Mouse (Mus musculus): ENCODE measurements at regions not wholly inside any gene's neighbourhood (a gene's known extent, or its start where the extent isn't known, plus 50 kb on each side); places are given as distances from the start of the nearest gene placed in this dataset.

DNA sequence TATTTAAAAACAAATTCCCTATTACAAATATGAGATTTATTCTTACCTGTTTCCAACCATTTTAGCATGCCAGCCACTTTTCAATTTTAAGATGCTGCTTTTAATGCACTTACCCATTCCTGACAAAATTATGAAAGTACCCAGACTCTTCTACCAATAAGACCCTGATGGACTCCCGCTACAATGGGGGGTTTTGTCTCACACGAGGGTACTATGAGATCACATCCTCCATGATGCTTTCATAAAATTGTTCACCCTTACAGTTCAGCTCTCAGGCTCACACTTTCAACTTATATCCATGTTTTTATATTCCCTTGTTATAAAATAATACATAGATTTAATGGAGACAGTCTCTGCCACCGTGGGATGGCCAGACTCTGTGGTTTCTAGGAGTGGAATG is 68.1 kb upstream of the Adamts18 start:
- in situ Hi-C loops (cut with MboI, MseI), result no loop called here

DNA sequence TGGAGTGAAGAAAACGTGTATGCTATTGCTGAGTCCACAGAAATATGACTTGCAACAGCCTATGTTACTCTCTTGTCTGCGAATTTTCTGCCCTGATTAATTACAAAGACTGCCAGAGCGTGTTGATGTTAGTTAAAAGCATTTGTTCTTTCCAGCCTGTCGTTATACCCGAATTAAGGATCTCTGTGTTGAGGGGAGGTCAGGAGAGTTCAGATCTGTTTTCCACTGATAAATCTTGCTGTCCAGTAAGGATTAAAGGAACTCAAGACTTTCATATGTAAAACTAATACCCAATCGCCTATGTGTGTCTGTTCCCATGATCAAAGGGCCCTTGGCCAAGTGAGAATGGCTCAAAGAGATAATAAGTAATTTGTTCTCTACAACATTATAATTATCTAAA is 68.7 kb upstream of the Adamts18 start:
- in situ Hi-C loops (cut with MboI, MseI), result no loop called here

DNA sequence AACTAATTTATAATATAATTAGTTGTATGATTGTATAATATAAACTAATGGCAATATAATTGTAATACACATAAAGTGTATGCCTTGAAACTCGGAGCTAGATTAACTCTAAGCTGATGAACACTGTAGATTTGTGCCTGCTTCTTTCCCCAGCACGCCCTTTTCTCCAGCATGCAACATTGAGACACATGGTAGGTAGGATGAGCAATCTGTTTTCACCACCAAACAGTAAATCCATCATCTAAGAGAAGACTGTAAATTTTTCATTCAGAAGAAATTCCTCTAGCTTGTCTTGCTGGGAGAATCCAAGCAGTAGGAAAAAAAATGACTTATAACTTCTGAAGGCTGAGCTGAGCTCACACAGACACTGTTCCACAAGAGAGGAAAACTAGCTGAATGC is 71.8 kb upstream of the Adamts18 start:
- in situ Hi-C loops (cut with MboI, MseI), result no loop called here

GRCm38 (mm10) chr8:113923381-113923780 is 74.8 kb upstream of the Adamts18 start:
- in situ Hi-C loops (cut with MboI, MseI), result no loop called here

- in situ Hi-C loops (cut with MboI, MseI), result no loop called here
These were observed 105.2 kb upstream of the Adamts18 start for GRCm38 (mm10) chr8:113953721-113954120.

- in situ Hi-C loops (cut with MboI, MseI), result no loop called here
These were observed 108.0 kb upstream of the Adamts18 start for GRCm38 (mm10) chr8:113956439-113957043.

DNA sequence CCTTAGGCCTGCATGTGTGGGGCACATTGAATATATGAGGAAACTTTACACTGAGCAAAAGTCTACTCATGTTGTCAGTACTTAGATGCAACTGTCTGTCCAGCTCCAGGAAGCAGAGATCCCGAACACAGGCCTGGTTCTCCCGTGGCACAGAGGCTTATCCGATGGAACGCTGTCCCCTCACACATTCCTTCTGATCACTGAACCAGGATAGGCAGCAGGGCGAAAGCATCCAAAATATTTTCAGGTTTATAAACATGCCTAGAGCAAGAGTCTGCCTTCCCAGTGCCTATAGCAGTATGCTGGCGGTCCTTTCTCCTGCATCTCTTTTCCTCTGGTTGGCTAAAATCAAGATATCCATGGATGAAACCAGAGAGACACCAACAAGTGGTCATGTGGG is 109.3 kb upstream of the Adamts18 start:
- in situ Hi-C loops (cut with MboI, MseI), result no loop called here

DNA sequence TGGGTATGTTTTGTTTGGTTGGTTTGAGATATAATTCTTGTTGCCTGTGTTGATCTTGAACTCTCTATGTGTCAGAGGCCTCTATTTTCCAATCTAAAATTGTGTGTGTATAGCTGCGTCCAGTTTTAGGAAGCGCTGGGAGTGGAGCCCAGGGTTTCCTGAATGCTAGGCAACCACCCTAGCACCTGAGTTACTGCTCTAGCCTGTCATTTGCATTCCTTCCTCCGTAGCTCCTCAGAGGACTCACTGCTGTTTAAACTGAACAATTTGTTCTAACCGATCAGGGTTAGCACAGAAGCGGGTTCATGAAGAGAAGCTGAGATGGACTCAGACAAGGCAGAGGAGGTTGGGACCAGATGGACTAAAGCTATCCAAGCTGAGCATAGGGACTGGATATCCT is 127.3 kb upstream of the Adamts18 start:
- in situ Hi-C loops (cut with MboI, MseI), result loop anchor here (25.0 kb wide), 1 partner anchor 1914 kb away; no protein-coding TSS in a partner anchor

DNA sequence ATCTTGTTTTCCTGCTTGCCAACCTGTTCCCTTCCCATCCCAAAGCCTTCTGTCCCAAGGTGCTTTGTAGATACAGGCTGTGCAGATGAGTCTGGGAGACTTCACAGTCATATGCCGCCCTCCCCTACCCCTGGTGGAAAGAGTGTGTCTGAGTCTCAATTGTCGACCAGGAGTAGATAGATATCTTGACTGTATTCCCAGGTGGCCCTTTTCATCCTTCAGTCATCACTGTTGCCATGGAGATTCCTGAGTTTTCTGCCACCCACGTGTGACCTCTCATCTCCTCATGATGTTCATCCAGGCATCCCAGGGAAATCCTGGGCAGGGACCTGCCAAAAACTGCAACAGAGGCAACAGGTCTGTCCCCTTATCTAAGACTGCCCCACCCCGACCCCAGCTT is 128.1 kb upstream of the Adamts18 start:
- in situ Hi-C loops (cut with MboI, MseI), result loop anchor here (25.0 kb wide), 1 partner anchor 1914 kb away; no protein-coding TSS in a partner anchor

DNA sequence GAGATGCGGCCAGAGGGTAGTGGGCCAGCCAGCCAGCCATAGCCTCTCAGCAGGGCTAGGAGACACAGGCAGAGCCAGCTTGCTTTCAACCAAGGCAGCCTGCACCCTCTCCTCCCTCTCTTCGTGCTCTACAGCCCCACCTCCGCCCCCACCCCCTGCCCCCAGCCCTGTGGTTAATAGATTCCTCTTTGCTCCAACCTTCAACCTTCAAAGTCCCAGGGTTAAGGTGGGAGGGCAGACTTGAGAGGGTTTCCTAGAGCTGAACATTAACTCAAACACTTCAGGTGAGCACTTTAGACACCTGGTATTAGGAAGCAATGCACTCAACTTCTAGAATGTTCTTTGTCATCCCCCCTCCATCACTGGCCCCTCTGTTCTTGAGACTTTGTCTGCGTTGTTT is 128.5 kb upstream of the Adamts18 start:
- in situ Hi-C loops (cut with MboI, MseI), result loop anchor here (25.0 kb wide), 1 partner anchor 1915 kb away; no protein-coding TSS in a partner anchor

GRCm38 (mm10) chr8:113978946-113979345 is 130.4 kb upstream of the Adamts18 start:
- in situ Hi-C loops (cut with MboI, MseI), result loop anchor here (25.0 kb wide), 1 partner anchor 1917 kb away; no protein-coding TSS in a partner anchor

GRCm38 (mm10) chr8:113979837-113980236 is 131.3 kb upstream of the Adamts18 start:
- in situ Hi-C loops (cut with MboI, MseI), result loop anchor here (5.0 to 25.0 kb wide), 2 partner anchors 313 to 1918 kb away; no protein-coding TSS in a partner anchor

DNA sequence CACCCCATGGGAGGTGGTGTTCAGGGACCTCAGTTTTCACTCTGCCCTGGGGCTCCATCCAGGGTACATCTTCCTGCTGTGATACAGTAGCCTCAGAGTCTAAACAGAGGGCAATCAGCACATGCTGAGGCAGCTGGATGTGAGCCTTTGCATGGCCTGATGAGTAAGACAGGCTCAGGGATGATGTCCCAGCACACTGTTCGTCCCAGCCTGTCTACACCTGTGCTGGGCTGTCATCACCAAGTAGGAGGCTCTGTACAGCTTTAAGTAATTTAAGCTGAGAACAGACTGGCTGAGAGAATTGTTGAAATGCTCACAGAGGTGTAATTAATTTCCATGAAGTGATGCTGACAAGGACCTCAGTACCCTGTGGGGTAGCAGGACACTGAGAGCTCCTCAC is 132.8 kb upstream of the Adamts18 start:
- in situ Hi-C loops (cut with MboI, MseI), result loop anchor here (5.0 to 25.0 kb wide), 2 partner anchors 314 to 1919 kb away; no protein-coding TSS in a partner anchor

- in situ Hi-C loops (cut with MboI, MseI), result loop anchor here (5.0 to 25.0 kb wide), 2 partner anchors 318 to 1923 kb away; no protein-coding TSS in a partner anchor
These were observed 136.3 kb upstream of the Adamts18 start for GRCm38 (mm10) chr8:113984845-113985244.

DNA sequence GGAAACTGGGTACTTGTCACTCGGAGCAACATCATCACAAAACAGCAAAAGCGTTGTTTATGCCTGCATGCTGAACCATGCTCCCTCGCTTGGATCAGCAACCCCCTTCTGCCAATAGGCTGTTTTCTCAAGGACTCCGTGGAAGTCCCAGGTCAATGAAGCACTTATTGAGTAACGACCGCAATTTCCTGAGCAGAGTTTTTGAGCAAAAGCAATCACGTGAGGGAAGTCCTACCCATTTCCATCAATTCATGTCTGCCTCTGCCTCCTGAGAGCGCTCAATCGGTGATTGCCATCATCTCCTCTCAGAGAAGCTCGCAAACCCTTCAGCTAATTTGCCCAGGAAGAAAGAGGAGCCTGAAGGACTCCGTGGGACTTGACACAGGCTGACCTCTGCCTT is 136.9 kb upstream of the Adamts18 start:
- in situ Hi-C loops (cut with MboI, MseI), result loop anchor here (25.0 kb wide), 1 partner anchor 1923 kb away; no protein-coding TSS in a partner anchor

DNA sequence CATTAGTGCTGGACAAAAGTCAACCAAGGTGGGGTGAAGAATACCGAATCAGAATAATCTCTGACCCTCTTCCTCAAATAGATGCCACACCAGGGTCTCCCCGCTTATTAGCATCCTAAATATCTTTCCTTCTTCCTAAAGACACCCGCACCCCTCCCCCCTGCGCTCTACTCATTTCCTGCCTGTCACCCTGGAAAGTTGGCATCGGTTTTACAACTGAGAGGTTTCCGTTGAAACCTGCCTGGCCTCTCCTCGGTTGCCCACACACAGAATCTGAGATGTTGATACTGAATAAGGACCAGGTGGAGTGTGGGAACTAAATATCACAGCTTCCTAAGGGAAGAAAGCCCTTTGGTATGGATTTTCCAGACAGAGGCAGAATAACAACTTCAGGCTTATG is 137.4 kb upstream of the Adamts18 start:
- in situ Hi-C loops (cut with MboI, MseI), result loop anchor here (25.0 kb wide), 1 partner anchor 1924 kb away; no protein-coding TSS in a partner anchor

GRCm38 (mm10) chr8:113990718-113991117 is 142.2 kb upstream of the Adamts18 start:
- in situ Hi-C loops (cut with MboI, MseI), result loop anchor here (25.0 kb wide), 1 partner anchor 1928 kb away; no protein-coding TSS in a partner anchor

- in situ Hi-C loops (cut with MboI, MseI), result loop anchor here (25.0 kb wide), 1 partner anchor 1937 kb away; no protein-coding TSS in a partner anchor
These were observed 134.5 kb upstream of the Nudt7 start for GRCm38 (mm10) chr8:113998881-113999280.

- in situ Hi-C loops (cut with MboI, MseI), result loop anchor here (10.0 kb wide), 1 partner anchor 1477 kb away; no protein-coding TSS in a partner anchor
These were observed 131.7 kb upstream of the Nudt7 start for GRCm38 (mm10) chr8:114001674-114002073.

DNA sequence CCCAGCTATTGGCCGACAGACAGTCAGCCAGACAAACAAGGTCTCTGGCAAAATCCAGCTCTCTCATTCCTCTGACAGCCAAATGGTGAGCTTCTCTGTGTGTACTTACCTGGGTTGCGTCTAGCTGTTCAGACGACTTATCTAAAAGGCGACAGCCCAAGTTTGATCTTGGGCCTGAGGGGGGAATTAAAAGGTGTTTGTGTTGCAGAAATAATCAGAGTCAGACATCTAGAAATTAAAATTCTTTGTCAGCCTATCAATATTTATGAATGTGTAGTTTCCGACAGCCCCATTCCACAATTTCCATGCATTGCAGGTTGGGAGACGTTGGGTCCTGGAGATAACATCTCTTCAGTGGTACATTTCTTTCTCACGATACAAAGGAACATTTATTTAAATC is 128.9 kb upstream of the Nudt7 start:
- in situ Hi-C loops (cut with MboI, MseI), result loop anchor here (10.0 kb wide), 1 partner anchor 1480 kb away; no protein-coding TSS in a partner anchor

DNA sequence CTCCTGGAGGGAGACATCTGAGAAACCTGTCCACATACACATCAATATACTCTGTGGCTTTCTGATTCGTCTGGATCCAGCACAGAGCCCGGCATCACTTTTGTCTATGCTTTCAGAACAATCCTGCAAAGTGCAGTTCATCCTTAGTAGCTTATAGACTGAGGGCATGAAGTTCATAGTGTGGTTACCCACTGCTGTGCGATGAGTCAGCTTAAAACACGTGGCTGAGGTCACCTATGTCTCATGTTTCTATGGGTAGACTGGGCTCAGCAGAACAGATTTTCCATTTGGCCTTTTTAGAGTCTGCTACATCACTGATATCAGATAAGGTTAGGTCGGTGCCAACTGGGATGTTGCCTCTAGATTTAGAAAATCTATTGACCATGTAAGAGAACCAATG is 126.8 kb upstream of the Nudt7 start:
- in situ Hi-C loops (cut with MboI, MseI), result loop anchor here (10.0 kb wide), 1 partner anchor 1482 kb away; no protein-coding TSS in a partner anchor

- in situ Hi-C loops (cut with MboI, MseI), result loop anchor here (10.0 kb wide), 1 partner anchor 1482 kb away; no protein-coding TSS in a partner anchor
These were observed 126.3 kb upstream of the Nudt7 start for GRCm38 (mm10) chr8:114007103-114007502.

- in situ Hi-C loops (cut with MboI, MseI), result loop anchor here (10.0 kb wide), 1 partner anchor 84 kb away; no protein-coding TSS in a partner anchor
These were observed 115.0 kb upstream of the Nudt7 start for GRCm38 (mm10) chr8:114018364-114018763.

Measured in T-helper 2 cell (primary cell).